Mouse (Mus musculus) E14TG2a.4 (cell line): ENCODE measurements around the gene Ebf1.
A peak's percentile ranks its signal among the peaks of the same experiment; 100 is the strongest.

Experiments used
- H3K27me3 ChIP-seq: 2 replicates; pipeline ENCODE4 v1.6.1; 2014; ENCODE audit warnings: low read length, control low read depth; ENCODE audit not compliant: insufficient read depth
- H3K36me3 ChIP-seq: 2 replicates; pipeline ENCODE4 v1.6.1; 2014; ENCODE audit warnings: low read length, control low read depth; ENCODE audit not compliant: insufficient read depth
- H3K4me1 ChIP-seq: replicated peaks from 2 replicates; pipeline ENCODE4 v1.6.1; 2014; ENCODE audit warnings: low read depth, low read length, control low read depth
- H3K4me3 ChIP-seq: replicated peaks from 2 replicates; pipeline ENCODE4 v1.5.1; 2014; ENCODE audit warnings: mild to moderate bottlenecking, low read length
- H3K9me3 ChIP-seq: 2 replicates; pipeline ENCODE4 v1.6.1; 2014; ENCODE audit warnings: low read length, control low read depth
- CTCF ChIP-seq: conservative IDR thresholded peaks from 2 replicates; pipeline ENCODE4 v1.5.1; 2014; ENCODE audit warnings: low read length
- NANOG ChIP-seq: IDR thresholded peaks from 2 replicates; pipeline ENCODE4 v1.6.1; 2014; ENCODE audit warnings: borderline replicate concordance, low read length, mixed read lengths
- POU5F1 ChIP-seq: IDR thresholded peaks from 2 replicates; pipeline ENCODE4 v1.6.1; 2014; ENCODE audit warnings: low read length, borderline replicate concordance

The Ebf1 gene

DNA sequence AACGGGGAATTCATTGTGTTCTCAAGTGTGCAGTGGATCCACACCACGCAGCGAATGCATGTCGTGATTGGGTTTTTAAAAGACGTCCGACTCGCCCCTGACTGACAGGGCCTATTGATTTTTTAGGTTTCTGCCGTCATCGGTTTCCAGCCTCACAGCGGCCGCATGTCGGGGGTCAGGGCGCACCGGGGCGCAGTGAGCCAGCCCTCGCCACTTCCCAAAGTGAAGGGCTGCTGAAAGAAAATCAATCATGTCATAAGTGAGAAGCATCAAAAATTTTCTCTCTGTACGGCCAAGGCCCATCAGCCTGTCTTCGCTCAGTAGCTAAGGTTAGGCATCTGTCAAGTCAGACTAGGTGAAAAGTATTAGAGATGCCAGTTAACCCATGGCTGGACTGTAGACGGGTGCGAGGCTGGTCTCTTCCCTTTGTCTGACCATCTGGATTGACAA lies 124.0 kb downstream of the Ebf1 start:
- Histone ChIP-seq H3K4me1 (peaks cover 40% of the 10 kb centered on the region), H3K4me3 (no peak overlapping the region), H3K36me3 (no peaks in the 10 kb centered on the region), H3K27me3 (no peaks in the 10 kb centered on the region), H3K9me3 (peaks cover 8% of the 10 kb centered on the region; the same call in 1 of the 2 replicates)
- TF ChIP-seq NANOG = no peak
- TF ChIP-seq POU5F1 = no peak
- TF ChIP-seq CTCF = no peak

DNA sequence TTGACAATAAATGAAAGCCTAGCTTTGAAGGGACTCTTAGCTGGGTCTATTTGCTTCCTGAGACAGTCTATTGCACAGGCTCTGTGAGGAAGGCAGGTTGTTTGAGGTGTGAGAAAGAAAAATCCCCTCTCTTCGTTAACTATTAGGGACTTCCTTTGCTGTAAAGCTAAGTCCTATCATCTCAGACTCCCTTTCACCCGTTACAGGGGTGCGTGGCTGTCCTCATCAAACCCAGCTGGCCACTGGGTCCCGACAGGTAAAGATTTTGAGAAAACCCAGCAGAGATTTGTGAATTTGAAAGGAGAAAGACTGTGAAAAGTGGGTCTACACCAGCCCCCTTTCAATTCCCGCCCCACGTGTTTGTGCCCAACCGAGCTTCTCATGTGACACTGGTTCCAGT lies 127.3 kb downstream of the Ebf1 start:
- peaks cover 8% of the 10 kb centered on the region; the same call in 1 of the 2 replicates for H3K9me3 ChIP-seq
- H3K36me3 ChIP-seq = no peaks in the 10 kb centered on the region
- no peak overlapping the region for H3K4me3 ChIP-seq
- peaks cover 52% of the 10 kb centered on the region for H3K4me1 ChIP-seq
- TF ChIP-seq NANOG = no peak
- no peak for TF ChIP-seq CTCF
- no peak for TF ChIP-seq POU5F1
- no peaks in the 10 kb centered on the region for H3K27me3 ChIP-seq

- Histone ChIP-seq H3K4me3 (no peak overlapping the region), H3K4me1 (peaks cover 45% of the 10 kb centered on the region), H3K36me3 (no peaks in the 10 kb centered on the region), H3K27me3 (no peaks in the 10 kb centered on the region), H3K9me3 (peaks cover 8% of the 10 kb centered on the region; the same call in 1 of the 2 replicates)
- TF ChIP-seq CTCF = no peak
Measured at GRCm38 (mm10) chr11:44745946-44746345, 128.8 kb downstream of the Ebf1 start.

DNA sequence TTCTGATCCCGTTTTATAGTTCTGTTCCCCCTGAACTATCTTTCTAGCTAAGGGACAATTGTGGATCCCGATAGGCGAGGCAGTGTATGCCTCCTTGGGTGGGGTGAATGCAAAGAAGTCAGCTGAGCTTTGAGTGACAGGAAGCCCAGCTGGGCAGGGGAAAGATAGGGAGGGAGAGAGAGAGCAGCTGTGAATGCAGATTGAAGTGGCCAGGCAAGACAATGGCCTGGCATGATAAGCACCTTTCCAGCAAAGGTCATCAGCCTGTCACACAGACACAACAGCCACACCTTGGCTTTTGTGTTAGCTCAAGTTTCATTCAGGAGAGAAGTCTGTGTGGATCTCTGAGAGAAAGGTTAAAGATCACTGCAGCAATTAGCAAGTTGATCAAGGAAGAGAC lies 129.6 kb downstream of the Ebf1 start:
- Histone ChIP-seq H3K9me3 (peaks cover 8% of the 10 kb centered on the region; the same call in 1 of the 2 replicates), H3K36me3 (no peaks in the 10 kb centered on the region), H3K4me3 (peak overlapping the region; percentile 8; the same call in 1 of the 2 replicates), H3K4me1 (peaks cover 40% of the 10 kb centered on the region), H3K27me3 (no peaks in the 10 kb centered on the region)
- TF ChIP-seq NANOG (peak; percentile 65), CTCF (no peak)

- Histone ChIP-seq H3K9me3 (no peaks in the 10 kb centered on the region), H3K36me3 (no peaks in the 10 kb centered on the region)
- no peak for TF ChIP-seq NANOG
Measured at GRCm38 (mm10) chr11:44749309-44749708, 132.2 kb downstream of the Ebf1 start.

GRCm38 (mm10) chr11:44754336-44754735 lies 137.2 kb downstream of the Ebf1 start:
- no peaks in the 10 kb centered on the region for H3K36me3 ChIP-seq
- no peaks in the 10 kb centered on the region for H3K9me3 ChIP-seq
- H3K27me3 ChIP-seq = no peaks in the 10 kb centered on the region
- H3K4me3 ChIP-seq = no peak overlapping the region
- no peak for TF ChIP-seq CTCF
- no peak for TF ChIP-seq NANOG
- TF ChIP-seq POU5F1 = no peak
- H3K4me1 ChIP-seq = peaks cover 12% of the 10 kb centered on the region

More at GRCm38 (mm10) chr11:44749309-44749708, 132.2 kb downstream of the Ebf1 start:
- H3K4me1 ChIP-seq = peaks cover 38% of the 10 kb centered on the region
- H3K4me3 ChIP-seq = no peak overlapping the region
- no peaks in the 10 kb centered on the region for H3K27me3 ChIP-seq

- Histone ChIP-seq H3K36me3 (no peaks in the 10 kb centered on the region), H3K4me1 (peaks cover 31% of the 10 kb centered on the region), H3K27me3 (no peaks in the 10 kb centered on the region), H3K9me3 (no peaks in the 10 kb centered on the region), H3K4me3 (no peak overlapping the region)
- no peak for TF ChIP-seq POU5F1
- TF ChIP-seq CTCF = no peak
- no peak for TF ChIP-seq NANOG
Measured at GRCm38 (mm10) chr11:44756321-44756720, 139.2 kb downstream of the Ebf1 start.

DNA sequence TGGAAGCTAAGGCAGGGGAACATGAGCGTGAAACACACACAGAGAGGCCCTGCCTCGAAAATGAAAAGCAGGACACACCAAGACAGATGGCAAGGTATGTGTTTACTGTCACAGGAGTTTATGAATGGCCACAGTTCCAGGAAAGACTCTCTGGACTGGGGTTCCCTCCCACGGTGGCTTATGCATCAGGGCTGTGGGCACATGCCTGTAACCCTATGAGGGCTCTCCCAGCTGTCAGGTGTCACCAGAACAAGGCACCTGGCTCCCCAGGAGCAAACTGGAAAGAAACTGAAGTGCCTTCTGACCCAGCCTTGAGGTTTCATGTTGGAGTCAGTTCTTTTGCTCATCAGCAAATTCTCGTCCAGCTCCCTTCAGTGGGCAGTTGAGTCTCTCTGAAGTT lies 141.7 kb downstream of the Ebf1 start:
- no peak for TF ChIP-seq POU5F1
- TF ChIP-seq CTCF = no peak
- Histone ChIP-seq H3K4me1 (peaks cover 56% of the 10 kb centered on the region), H3K9me3 (no peaks in the 10 kb centered on the region), H3K27me3 (no peaks in the 10 kb centered on the region), H3K4me3 (no peak overlapping the region), H3K36me3 (no peaks in the 10 kb centered on the region)

DNA sequence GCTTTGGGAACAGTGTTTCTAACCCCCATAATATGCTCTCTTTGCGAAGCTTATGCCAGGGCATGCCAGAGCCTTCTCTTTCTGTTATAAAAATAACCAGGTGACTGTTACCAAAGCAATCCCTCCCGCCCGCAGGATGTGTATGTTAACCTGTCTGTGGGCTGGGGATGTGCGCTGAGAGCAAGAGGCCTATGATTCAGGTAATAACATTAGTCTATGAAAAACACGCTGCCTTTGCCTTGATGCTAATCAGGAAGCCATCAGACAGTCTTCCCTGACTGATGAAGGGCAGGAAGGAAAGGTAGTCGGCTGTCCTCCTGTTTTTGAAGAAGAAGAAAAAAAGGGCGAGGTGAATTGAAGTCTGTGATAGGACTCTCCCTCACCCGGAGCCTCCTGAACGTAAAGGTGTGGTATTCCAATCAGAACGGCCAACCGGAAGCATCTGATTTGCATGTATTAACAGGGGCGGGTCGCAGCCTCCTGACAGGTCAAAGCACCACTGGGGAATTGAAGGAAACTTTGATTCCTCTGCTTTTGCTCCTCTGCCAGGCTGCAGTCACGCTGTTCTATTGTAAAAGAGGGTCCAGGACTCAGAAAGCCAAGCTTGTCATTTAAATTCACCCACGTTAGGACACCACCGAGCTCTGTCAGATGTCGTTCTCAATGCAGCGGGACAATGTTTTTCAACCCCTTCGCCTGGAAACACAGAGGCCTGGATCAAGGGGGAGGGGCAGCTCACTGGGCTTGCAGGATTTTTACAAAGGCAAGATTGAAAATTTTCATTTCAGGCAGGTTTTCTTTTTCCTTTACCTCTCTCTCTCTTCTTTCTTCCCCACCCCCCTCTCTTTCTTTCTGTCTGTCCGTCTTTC lies 144.2 kb downstream of the Ebf1 start:
- peak overlapping the region; percentile 54 for H3K4me3 ChIP-seq
- peak; percentile 31; the same call in 1 of the 2 replicates for TF ChIP-seq POU5F1
- no peak for TF ChIP-seq CTCF
- no peak for TF ChIP-seq NANOG
- peaks cover 75% of the 10 kb centered on the region for H3K4me1 ChIP-seq
- H3K36me3 ChIP-seq = no peaks in the 10 kb centered on the region
- no peaks in the 10 kb centered on the region for H3K9me3 ChIP-seq
- H3K27me3 ChIP-seq = no peaks in the 10 kb centered on the region
